Mouse (Mus musculus): Measurements from ENCODE around the gene Txlng.

DNA sequence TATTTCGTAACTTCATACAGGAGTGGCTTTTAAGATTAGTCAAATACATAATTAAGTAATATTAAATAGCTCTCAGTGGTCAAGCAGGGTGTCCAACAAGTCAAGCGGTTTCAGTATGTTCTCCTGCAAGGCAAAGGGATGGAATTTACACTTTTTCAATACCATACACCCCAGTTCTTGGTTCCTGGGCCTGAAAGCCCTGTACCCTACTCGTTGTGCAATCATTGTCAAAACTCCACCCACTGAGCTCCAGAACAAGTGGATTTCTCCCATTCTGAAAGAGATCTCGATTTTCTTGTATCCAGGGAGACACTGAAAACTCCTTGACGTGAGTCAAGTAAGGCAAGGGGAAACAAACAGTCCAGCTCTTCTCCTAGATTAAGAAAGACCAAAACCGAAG lies 1.2 kb downstream of the Txlng start:
- TF ChIP-seq CTCF (IDR thresholded peaks at IDR 0.05; ENCODE audit: extremely low read depth, insufficient read depth, insufficient read length, insufficient replicate concordance) = no peak
- no peak for TF ChIP-seq POLR2A (IDR thresholded peaks at IDR 0.05; ENCODE audit: low read depth, low read length)

Data from spleen, adult 2 months (tissue).